8 mouse cellular contexts compared by ENCODE assay signal in genomic region chr7:24612308-24612910, GRCm38 (mm10). TPM values are rescaled to one million over a fixed set of nuclear protein-coding genes. Genes with fewer than 3 reads are reported as not detected.
DNase-seq lines count a peak whose midpoint lies in the region; ATAC-seq and TF ChIP-seq lines count a peak whose summit lies in the region.
"Had no signal": no experiment of that assay in that cellular context is flagged by ENCODE, and none has a peak within 500 bp of the region (broad histone marks: within the 10 kb centered on the region; RNA-seq: fewer than 3 reads in every experiment).

No protein-coding gene starts in this region.

- TF ChIP-seq POLR2A in small intestine, adult 2 months (IDR thresholded peaks at IDR 0.05; ENCODE audit: low read depth, low read length) = no peak

- no peak for DNase-seq in lung, postnatal 25 days (ENCODE audit: low spot score)
- no peak for DNase-seq in spleen, postnatal 14 days (ENCODE audit: low spot score in 2 of 2)
- DNase-seq in urinary bladder, adult 2 months (ENCODE audit: low spot score) = no peak
- DNase-seq: spleen, adult 18-20 months had no signal

- peak overlapping the region; percentile 23 for H3K4me3 ChIP-seq in lung, embryonic 15.5 days
- peak overlapping the region; percentile 11; the same call in 1 of the 2 replicates for H3K4me3 ChIP-seq in forebrain, embryonic 12.5 days (replicated peaks)
- peak overlapping the region; percentile 26 for H3K4me3 ChIP-seq in limb, embryonic 12.5 days (replicated peaks)
- H3K4me3 ChIP-seq in small intestine, adult 2 months (ENCODE audit: low read depth, low read length) = peak overlapping the region; percentile 35

- TF ChIP-seq CTCF in small intestine, adult 2 months (IDR thresholded peaks at IDR 0.05; ENCODE audit: extremely low read depth, insufficient read length, insufficient replicate concordance, low read depth, low read length) = no peak

- H3K36me3 ChIP-seq in lung, embryonic 15.5 days = no peaks in the 10 kb centered on the region
- no peaks in the 10 kb centered on the region for H3K36me3 ChIP-seq in forebrain, embryonic 12.5 days (replicated peaks)
- peaks cover 17% of the 10 kb centered on the region; the same call in 1 of the 2 replicates for H3K36me3 ChIP-seq in limb, embryonic 12.5 days
- H3K36me3 ChIP-seq in small intestine, adult 2 months (ENCODE audit: control insufficient read depth, insufficient read depth, low read length) = peaks cover 4% of the 10 kb centered on the region; the same call in 1 of the 2 replicates

- 0 out of 2 replicates have a peak overlapping the region, but pooled peaks have one; percentile 13 for H3K9ac ChIP-seq in lung, embryonic 15.5 days
- H3K9ac ChIP-seq in forebrain, embryonic 12.5 days = no peak overlapping the region
- 0 out of 2 replicates have a peak overlapping the region, but pooled peaks have one; percentile 1 for H3K9ac ChIP-seq in limb, embryonic 12.5 days (replicated peaks)

- 6% methylated on average over 27 of the region's 27 CpGs for WGBS in lung, embryonic 15.5 days
- 3% methylated on average over 27 of the region's 27 CpGs for WGBS in forebrain, embryonic 12.5 days
- WGBS in limb, embryonic 12.5 days = 2% methylated on average over 27 of the region's 27 CpGs
- 41% methylated on average over 27 of the region's 27 CpGs for WGBS in small intestine, adult 2 months

- H3K27me3 ChIP-seq in lung, embryonic 15.5 days = peaks cover 41% of the 10 kb centered on the region
- H3K27me3 ChIP-seq in forebrain, embryonic 12.5 days = peaks cover 70% of the 10 kb centered on the region
- H3K27me3 ChIP-seq in limb, embryonic 12.5 days = peaks cover 63% of the 10 kb centered on the region
- no peaks in the 10 kb centered on the region for H3K27me3 ChIP-seq in small intestine, adult 2 months (ENCODE audit: control insufficient read depth, insufficient read depth, low read length)

- H3K4me1 ChIP-seq in lung, embryonic 15.5 days = peaks cover 16% of the 10 kb centered on the region
- peaks cover 21% of the 10 kb centered on the region for H3K4me1 ChIP-seq in forebrain, embryonic 12.5 days
- H3K4me1 ChIP-seq in limb, embryonic 12.5 days (replicated peaks) = peaks cover 24% of the 10 kb centered on the region
- H3K4me1 ChIP-seq in small intestine, adult 2 months (ENCODE audit: control insufficient read depth, insufficient read depth, insufficient read length, low read length) = peaks cover 13% of the 10 kb centered on the region

- H3K4me2 ChIP-seq in lung, embryonic 15.5 days = peak overlapping the region; percentile 79
- H3K4me2 ChIP-seq in forebrain, embryonic 12.5 days = peak overlapping the region; percentile 28
- peak overlapping the region; percentile 46 for H3K4me2 ChIP-seq in limb, embryonic 12.5 days

- no peak overlapping the region for H3K27ac ChIP-seq in lung, embryonic 15.5 days
- no peak overlapping the region for H3K27ac ChIP-seq in forebrain, embryonic 12.5 days
- H3K27ac ChIP-seq in limb, embryonic 12.5 days = no peak overlapping the region
- no peak overlapping the region for H3K27ac ChIP-seq in small intestine, adult 2 months (ENCODE audit: insufficient read depth, low read depth, low read length)

- ATAC-seq in lung, embryonic 15.5 days (ENCODE audit: borderline replicate concordance, extremely low read depth, low FRiP score, low TSS enrichment) = no peak
- ATAC-seq in forebrain, embryonic 12.5 days (ENCODE audit: low FRiP score) = no peak
- no peak for ATAC-seq in limb, embryonic 12.5 days (ENCODE audit: insufficient number of reproducible peaks, insufficient read depth, low FRiP score, low TSS enrichment, low read depth)

- H3K9me3 ChIP-seq in lung, embryonic 15.5 days = no peaks in the 10 kb centered on the region
- H3K9me3 ChIP-seq in forebrain, embryonic 12.5 days = no peaks in the 10 kb centered on the region
- no peaks in the 10 kb centered on the region for H3K9me3 ChIP-seq in limb, embryonic 12.5 days

RNA-seq across cellular contexts. Expression of gene Phldb3, which starts 1.8 kb away (rescaled TPM):
- polyA plus RNA-seq in lung, embryonic 15.5 days (2015; fragmentation: Nextera tagmentation; extraction: Ambion mirVana) = 0.15 and 0.21 TPM in 2 replicates
- polyA plus RNA-seq in forebrain, embryonic 12.5 days (2016; fragmentation: Nextera tagmentation; extraction: Ambion mirVana) = not detected in 2 replicates
- 0.18 and 0.20 TPM in 2 replicates for polyA plus RNA-seq in limb, embryonic 12.5 days (2016; fragmentation: Nextera tagmentation; extraction: Ambion mirVana)
- 2.3 and 7.5 TPM in 2 replicates for polyA plus RNA-seq in small intestine, adult 2 months (2012; rRNA removed)
- polyA plus RNA-seq in urinary bladder, adult 2 months (2012; rRNA removed) = 6.8 and 7.9 TPM in 2 replicates

RNA-seq across cellular contexts. Expression of gene Lypd3, which starts 23.9 kb away (rescaled TPM):
- 0.18 and 0.40 TPM in 2 replicates for polyA plus RNA-seq in lung, embryonic 15.5 days (2015; fragmentation: Nextera tagmentation; extraction: Ambion mirVana)
- polyA plus RNA-seq in forebrain, embryonic 12.5 days (2016; fragmentation: Nextera tagmentation; extraction: Ambion mirVana) = 0.42 and 0.56 TPM in 2 replicates
- polyA plus RNA-seq in limb, embryonic 12.5 days (2016; fragmentation: Nextera tagmentation; extraction: Ambion mirVana) = 3.1 and 3.3 TPM in 2 replicates
- 0.42 and 0.70 TPM in 2 replicates for polyA plus RNA-seq in small intestine, adult 2 months (2012; rRNA removed)
- 47.0 and 53.2 TPM in 2 replicates for polyA plus RNA-seq in urinary bladder, adult 2 months (2012; rRNA removed)

RNA-seq across cellular contexts. Expression of gene Zfp575, which starts 25.0 kb away (rescaled TPM):
- polyA plus RNA-seq in lung, embryonic 15.5 days (2015; fragmentation: Nextera tagmentation; extraction: Ambion mirVana) = 2.8 and 3.0 TPM in 2 replicates
- polyA plus RNA-seq in forebrain, embryonic 12.5 days (2016; fragmentation: Nextera tagmentation; extraction: Ambion mirVana) = 3.1 and 3.5 TPM in 2 replicates
- polyA plus RNA-seq in limb, embryonic 12.5 days (2016; fragmentation: Nextera tagmentation; extraction: Ambion mirVana) = 3.6 and 4.0 TPM in 2 replicates
- 0.62 and 0.79 TPM in 2 replicates for polyA plus RNA-seq in small intestine, adult 2 months (2012; rRNA removed)
- polyA plus RNA-seq in urinary bladder, adult 2 months (2012; rRNA removed) = 0.44 and 0.83 TPM in 2 replicates

RNA-seq across cellular contexts. Expression of gene Ethe1, which starts 25.1 kb away (rescaled TPM):
- polyA plus RNA-seq in lung, embryonic 15.5 days (2015; fragmentation: Nextera tagmentation; extraction: Ambion mirVana) = 23.8 and 24.2 TPM in 2 replicates
- 15.3 and 15.7 TPM in 2 replicates for polyA plus RNA-seq in forebrain, embryonic 12.5 days (2016; fragmentation: Nextera tagmentation; extraction: Ambion mirVana)
- 25.1 and 25.6 TPM in 2 replicates for polyA plus RNA-seq in limb, embryonic 12.5 days (2016; fragmentation: Nextera tagmentation; extraction: Ambion mirVana)
- polyA plus RNA-seq in small intestine, adult 2 months (2012; rRNA removed) = 44.2 and 47.3 TPM in 2 replicates
- 59.0 and 67.0 TPM in 2 replicates for polyA plus RNA-seq in urinary bladder, adult 2 months (2012; rRNA removed)

Comparison
In these comparisons a context has a peak if more than half of its experiments do, and no peak if none do; other contexts are left out.
1. H3K4me2 ChIP-seq: peak in every context shown above with its lines; median percentile 79 in lung, embryonic 15.5 days; 46 in limb, embryonic 12.5 days; 28 in forebrain, embryonic 12.5 days.
2. RNA of gene Lypd3, which starts 23.9 kb away (polyA plus RNA-seq): 47.0 to 53.2 TPM in urinary bladder, adult 2 months; 3.1 to 3.3 TPM in limb, embryonic 12.5 days, 0.42 to 0.70 TPM in small intestine, adult 2 months, 0.42 to 0.56 TPM in forebrain, embryonic 12.5 days and 0.18 to 0.40 TPM in lung, embryonic 15.5 days; every median in the first group is over 10 times any median in the second.
3. Peak in every context shown above with its lines, with median percentiles within 50 percentile points of each other: H3K4me3 ChIP-seq.